ENCODE assay signal across 29 mouse cellular contexts in genomic region chr2:130013646-130014045, GRCm38 (mm10). TPM values are rescaled to one million over a fixed set of nuclear protein-coding genes. Genes with fewer than 3 reads are reported as not detected.
"Had no signal": no experiment of that assay in that cellular context is flagged by ENCODE, and none has a peak within 500 bp of the region (broad histone marks: within the 10 kb centered on the region; RNA-seq: fewer than 3 reads in every experiment).

No protein-coding gene starts in this region.

- H3K27ac ChIP-seq: gastrocnemius, adult 2 months; heart, adult 2 months; heart, embryonic 13.5 days; heart, embryonic 15.5 days; hindbrain, embryonic 10.5 days; hindbrain, embryonic 13.5 days; hindbrain, embryonic 15.5 days; intestine, embryonic 15.5 days; layer of hippocampus, adult 2 months; left cerebral cortex, adult 2 months; limb, embryonic 10.5 days; limb, embryonic 12.5 days; liver, embryonic 13.5 days had no signal

- H3K27me3 ChIP-seq: heart, embryonic 13.5 days; heart, embryonic 15.5 days; hindbrain, embryonic 13.5 days; hindbrain, embryonic 15.5 days; intestine, embryonic 15.5 days; limb, embryonic 12.5 days; liver, embryonic 13.5 days had no signal

- DNase-seq: gastrocnemius, adult 2 months; gastrocnemius, postnatal 10 days; gastrocnemius, postnatal 25 days; heart, adult 2 months; heart, postnatal 4 days; kidney, adult 18-20 months; kidney, adult 8-10 months; kidney, postnatal 10 days; kidney, postnatal 25 days; kidney, postnatal 4 days; liver; liver, embryonic 13.5 days had no signal

- H3K9ac ChIP-seq: heart, embryonic 13.5 days; heart, embryonic 15.5 days; hindbrain, embryonic 13.5 days; hindbrain, embryonic 15.5 days; intestine, embryonic 15.5 days; limb, embryonic 12.5 days; liver, embryonic 13.5 days had no signal

- H3K9me3 ChIP-seq: heart, embryonic 13.5 days; heart, embryonic 15.5 days; hindbrain, embryonic 10.5 days; hindbrain, embryonic 13.5 days; hindbrain, embryonic 15.5 days; intestine, embryonic 15.5 days; limb, embryonic 10.5 days; limb, embryonic 12.5 days; liver, embryonic 13.5 days had no signal

- H3K4me2 ChIP-seq: heart, embryonic 11.5 days; heart, embryonic 13.5 days; heart, embryonic 15.5 days; hindbrain, embryonic 13.5 days; hindbrain, embryonic 15.5 days; intestine, embryonic 15.5 days; limb, embryonic 12.5 days; liver, embryonic 11.5 days; liver, embryonic 13.5 days had no signal

- ATAC-seq: inflammation-experienced regulatory T-cells, adult 6 months; intestine, embryonic 15.5 days; intestine, postnatal 0 days had no signal

- H3K4me1 ChIP-seq: heart, embryonic 13.5 days; heart, embryonic 15.5 days; hindbrain, embryonic 10.5 days; hindbrain, embryonic 13.5 days; hindbrain, embryonic 15.5 days; intestine, embryonic 15.5 days; liver, embryonic 13.5 days had no signal

- H3K4me3 ChIP-seq: gastrocnemius, adult 2 months; heart, adult 2 months; heart, embryonic 13.5 days; heart, embryonic 15.5 days; hindbrain, embryonic 10.5 days; hindbrain, embryonic 13.5 days; hindbrain, embryonic 15.5 days; intestine, embryonic 15.5 days; layer of hippocampus, adult 2 months; left cerebral cortex, adult 2 months; limb, embryonic 10.5 days; limb, embryonic 12.5 days; liver, embryonic 13.5 days had no signal

- H3K36me3 ChIP-seq: heart, embryonic 13.5 days; heart, embryonic 15.5 days; hindbrain, embryonic 10.5 days; hindbrain, embryonic 13.5 days; hindbrain, embryonic 15.5 days; intestine, embryonic 15.5 days; limb, embryonic 10.5 days; limb, embryonic 12.5 days; liver, embryonic 13.5 days had no signal

RNA-seq across cellular contexts. Expression of gene Tgm3, which starts 1.5 kb away (rescaled TPM):
- total RNA-seq: gastrocnemius, adult 2 months; gastrocnemius, postnatal 25 days; heart, adult 2 months had no signal
- polyA plus RNA-seq: heart, embryonic 11.5 days; heart, embryonic 13.5 days; heart, embryonic 15.5 days; heart, postnatal 0 days; hindbrain, embryonic 10.5 days; hindbrain, embryonic 13.5 days; hindbrain, embryonic 15.5 days; inflammation-experienced regulatory T-cells, adult 6 months; intestine, embryonic 15.5 days; kidney, embryonic 14.5 days; kidney, embryonic 16.5 days; limb, embryonic 12.5 days; liver, embryonic 11.5 days; liver, embryonic 13.5 days had no signal
